Mouse (Mus musculus) left cerebral cortex, postnatal 36 days (tissue): ENCODE measurements around the gene Ano7. TPM values are rescaled to one million over a fixed set of nuclear protein-coding genes. Genes with fewer than 3 reads are reported as not detected.

ENCODE experiments used
- DNase-seq, 2 experiments: peaks; one replicate each; pipeline ENCODE4 v3.0.0; 2021 to 2022; ENCODE audit warnings: low spot score in 2 of 2, mixed read lengths in 1 of 2
- intact Hi-C: fragments of 180-260 bp; cut with DNase I; formaldehyde crosslinking; loops from one replicate; pipeline ENCODE4 v1.15.1; 2025
- total RNA-seq, 2 experiments: library from RNA; stranded (reverse); gene quantifications; 2 replicates each; pipeline ENCODE4 v1.2.3; 2021

Ano7 gene
- under 1 TPM; 0.15 to 0.20 TPM for total RNA-seq

DNA sequence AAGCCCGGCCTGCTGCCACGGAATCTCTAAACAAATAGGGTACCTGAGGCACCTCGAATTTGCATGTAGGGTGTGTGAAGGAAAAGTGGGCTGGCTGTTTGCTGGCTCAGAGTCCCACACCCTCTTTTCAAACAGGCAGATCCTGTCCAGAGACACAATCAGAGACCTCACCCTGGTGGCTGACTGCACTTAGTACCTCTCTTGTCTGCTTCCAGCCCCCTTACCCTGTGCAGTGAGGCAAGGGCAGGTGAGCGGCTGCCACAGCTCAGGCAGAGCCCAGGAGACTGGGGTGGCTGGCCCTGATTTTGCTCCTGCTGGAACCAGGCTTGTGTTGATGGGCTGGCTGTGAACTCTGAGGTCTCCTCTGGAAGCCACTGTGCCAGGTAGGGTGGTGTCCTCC lies at the start of gene Ano7:
Gene Ano7, plus strand, starts transcription at position 266 of the 400 bp plus-strand sequence.
- intact Hi-C loops, result no loop called here
- no peak for DNase-seq

DNA sequence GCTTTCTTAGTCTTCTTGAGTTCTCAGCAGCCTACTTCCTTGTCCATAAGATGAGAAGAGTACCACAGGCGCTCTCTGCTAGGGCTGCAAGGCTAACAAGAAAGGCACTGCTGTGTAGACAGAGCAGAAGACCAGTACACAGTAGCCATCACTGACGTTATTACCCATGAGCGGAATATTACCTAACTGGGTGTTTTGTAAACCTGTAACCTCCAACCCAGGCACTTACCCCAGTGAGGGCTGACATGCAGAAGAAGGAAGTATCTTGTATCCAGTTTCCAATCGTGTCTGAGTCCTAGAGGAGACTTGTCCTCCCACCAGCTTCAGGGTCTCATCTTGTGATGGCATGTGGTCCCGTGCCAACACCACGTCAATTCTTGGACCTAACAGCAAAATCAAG lies 49.8 kb upstream of the Ano7 start:
- intact Hi-C loops, result no loop called here
- DNase-seq, result no peak

DNA sequence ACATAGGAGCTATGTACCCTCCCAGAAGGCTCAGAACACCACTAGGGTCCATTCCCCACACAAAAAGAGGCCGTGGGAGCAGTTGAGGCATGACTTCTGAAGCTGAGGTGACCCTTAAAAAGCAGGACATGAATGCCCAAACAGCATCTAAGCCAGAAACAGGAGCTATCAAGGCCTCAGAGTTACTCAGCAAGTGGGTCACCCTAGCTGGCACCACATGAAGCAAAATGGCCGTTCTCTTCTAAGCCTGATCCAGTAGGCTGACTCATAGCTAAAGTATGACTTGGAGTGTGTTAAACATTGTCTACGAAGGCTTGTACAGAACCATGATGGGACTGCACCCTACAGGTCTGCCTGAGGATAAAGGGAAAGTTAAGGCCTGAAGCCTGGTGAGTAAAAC lies 47.3 kb upstream of the Ano7 start:
- intact Hi-C loops, result no loop called here
- no peak for DNase-seq

DNA sequence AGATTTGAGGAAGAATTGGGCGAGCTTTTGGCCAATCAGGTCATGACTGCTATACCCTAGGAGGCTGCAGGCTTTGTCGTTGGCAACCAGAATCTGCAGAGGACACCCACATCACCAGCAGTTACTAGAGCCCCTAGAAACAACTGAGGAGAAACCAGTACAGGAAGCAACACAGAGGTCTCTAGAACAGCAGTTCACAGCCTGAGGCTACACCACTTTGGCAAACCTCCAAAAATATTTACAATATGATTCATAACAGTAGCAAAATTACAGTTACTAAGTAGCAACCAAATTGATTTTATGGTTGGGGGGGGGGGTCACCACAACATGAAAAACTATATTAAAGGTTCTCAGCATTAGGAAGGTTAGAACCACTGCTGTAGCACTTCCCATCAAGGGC lies 39.1 kb upstream of the Ano7 start:
- intact Hi-C loops, result no loop called here
- DNase-seq, result no peak

DNA sequence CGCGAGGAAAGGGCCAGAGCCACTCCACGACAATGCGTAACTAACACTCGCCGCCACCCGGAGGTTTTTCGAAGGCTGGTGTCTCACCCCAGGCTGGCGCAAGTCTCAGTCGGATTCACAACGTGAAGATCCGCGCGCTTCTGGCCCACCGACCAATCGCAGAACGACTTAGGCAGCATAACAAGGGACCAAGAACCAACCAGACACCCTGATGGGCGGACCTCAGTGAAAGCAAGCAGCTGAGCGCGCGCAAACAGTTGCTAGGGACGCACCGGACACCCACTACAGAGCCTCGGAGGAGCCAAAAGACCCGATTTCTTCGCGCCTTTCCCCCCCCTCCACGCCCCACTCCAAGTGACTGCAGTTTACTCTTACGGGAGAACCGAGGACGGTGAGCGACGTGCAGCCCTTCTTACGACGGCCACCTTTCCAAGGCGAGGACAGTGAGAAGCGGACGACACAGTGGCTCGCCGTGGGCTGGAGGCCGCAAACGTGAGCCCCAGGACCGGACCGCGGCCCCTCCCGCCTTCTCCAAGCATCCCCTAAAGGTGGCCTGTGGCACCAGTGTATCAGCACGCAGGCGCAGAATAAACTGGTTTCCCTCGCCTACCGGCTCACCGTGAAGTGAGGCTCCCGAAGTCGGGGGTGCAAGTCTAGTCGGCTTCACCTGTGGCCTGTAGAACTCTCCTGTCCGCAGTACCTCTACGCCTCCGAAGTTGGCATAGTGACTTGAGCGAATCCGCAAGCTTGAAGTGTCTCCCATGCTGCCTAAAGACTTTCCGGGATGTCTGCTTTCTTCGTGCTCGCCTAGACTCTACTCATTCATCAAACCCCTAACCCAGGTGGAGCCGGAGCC lies 30.9 kb upstream of the Ano7 start, which contains the start of the genes Ppp1r7 and Pask:
Gene Ppp1r7, plus strand, starts transcription at position 207 of the 856 bp plus-strand sequence.
Gene Pask, minus strand, starts transcription at position 835 of the 856 bp plus-strand sequence.
- DNase-seq, result peak; percentile 92 to 94
- intact Hi-C loops, result loop anchor here (5.0 to 10.0 kb wide), 3 partner anchors 132 to 172 kb away; partner anchors contain the start of genes Farp2 and Hdlbp

DNA sequence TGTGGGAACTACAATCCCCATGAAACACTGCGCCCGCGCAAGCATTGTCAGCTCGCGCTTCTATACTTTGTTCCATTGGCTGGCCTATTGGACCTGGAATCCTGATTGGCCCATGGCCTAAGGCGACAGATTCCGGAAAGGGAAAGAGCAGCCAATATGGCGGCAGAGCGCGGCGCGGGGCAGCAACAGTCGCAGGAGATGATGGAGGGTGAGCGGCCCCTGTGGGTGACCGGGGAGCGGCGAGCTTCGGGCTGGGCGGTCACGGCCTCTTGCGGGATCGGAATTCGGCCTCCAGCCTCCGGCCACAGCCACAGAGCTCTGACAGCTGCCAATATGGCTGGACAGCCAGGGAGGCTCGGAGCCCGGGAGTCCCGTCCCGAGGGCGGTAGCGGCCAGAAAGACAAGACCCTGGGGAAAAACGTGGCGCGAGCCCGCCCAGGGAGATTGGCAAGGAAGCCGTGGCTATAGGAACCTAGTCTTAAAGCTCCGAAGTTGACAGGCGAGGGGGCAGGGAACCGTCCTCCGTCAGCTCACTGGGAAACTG lies 30.2 kb upstream of the Ano7 start:
- intact Hi-C loops, result loop anchor here (5.0 to 10.0 kb wide), 3 partner anchors 131 to 171 kb away; partner anchors contain the start of genes Farp2 and Hdlbp
- DNase-seq, result peak; percentile 93 to 94

DNA sequence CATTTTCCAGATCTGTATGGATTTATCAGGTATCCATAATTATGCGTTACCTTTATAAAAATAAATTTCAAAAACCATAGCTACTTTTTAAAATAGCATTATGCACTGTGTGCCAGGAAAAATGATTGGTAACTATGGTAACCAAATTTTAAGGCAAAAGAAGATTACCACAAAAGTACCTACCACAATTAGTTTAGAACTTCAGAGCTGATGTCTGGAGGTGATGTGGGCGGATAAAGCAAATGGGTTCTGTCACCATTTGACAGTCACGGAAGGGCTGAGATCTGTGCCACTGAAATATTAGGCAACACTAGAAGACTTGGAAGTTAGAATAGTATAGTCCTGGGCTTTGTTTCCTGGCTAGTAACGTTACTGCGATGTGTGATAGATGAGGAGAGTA lies 26.6 kb upstream of the Ano7 start:
- intact Hi-C loops, result loop anchor here (10.0 kb wide), 2 partner anchors 128 to 168 kb away; partner anchors contain the start of genes Farp2 and Hdlbp

DNA sequence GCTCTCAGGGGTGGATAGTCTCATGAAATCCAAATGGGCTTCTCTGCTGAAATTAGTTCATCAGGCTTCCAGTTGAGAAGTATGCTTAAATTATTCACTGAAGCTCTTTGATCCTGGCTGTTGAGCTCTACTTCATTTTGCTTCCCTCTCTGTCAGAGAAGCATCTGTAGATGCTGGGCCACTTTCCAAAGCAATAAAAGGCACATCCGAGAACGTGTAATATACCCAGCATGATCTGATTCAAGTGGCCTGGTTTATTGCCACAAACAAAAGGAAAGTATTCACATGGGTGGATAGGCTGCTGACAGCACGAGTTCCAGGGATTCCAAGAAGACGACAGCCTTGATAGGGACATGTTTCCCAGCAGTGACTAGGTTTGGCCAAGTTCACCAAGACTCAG lies 24.0 kb upstream of the Ano7 start:
- DNase-seq, result no peak
- intact Hi-C loops, result loop anchor here (10.0 kb wide), 2 partner anchors 125 to 165 kb away; partner anchors contain the start of genes Farp2 and Hdlbp

More for the DNA sequence above, 26.6 kb upstream of the Ano7 start:
- DNase-seq, result no peak

DNA sequence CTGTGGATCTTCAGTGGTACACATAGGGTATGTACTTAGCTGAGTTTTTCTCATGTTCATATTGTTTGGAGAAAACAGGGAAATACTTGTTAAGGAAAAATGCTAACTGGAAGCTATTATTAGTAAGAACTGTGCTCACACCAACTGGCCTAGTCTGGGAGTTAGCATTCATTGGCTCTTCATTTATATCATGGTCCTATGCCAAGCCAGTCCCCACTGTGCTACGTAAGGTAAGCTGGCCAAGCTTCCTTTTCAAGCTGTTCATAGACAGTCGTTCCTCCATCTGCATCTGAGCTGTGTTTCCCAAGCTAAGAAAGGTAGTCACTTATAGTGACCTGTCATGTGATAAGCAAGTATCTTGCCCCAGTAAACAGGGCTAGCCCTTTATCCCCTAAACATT lies 21.0 kb upstream of the Ano7 start:
- DNase-seq, result peak in 1 of 2 experiments; percentile 13
- intact Hi-C loops, result no loop called here

DNA sequence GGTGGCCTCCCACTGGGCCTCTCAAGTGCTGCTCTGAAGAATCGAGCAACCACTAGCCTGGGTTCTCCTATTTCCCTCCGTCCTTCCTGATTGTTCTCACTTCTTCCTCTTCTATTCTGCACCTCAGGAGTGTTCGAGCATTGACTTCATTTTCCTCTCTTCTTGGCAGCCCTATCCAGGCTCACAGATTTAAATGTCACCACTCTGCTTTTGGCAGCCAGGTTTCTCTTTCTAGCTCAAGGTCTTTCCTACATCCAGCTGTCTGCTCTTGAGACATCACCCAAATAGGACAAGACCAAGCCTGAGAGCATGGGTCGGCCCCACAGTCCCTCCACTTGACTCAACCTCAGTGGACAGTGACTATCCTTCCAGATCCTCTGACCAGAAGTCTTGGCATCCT lies 11.1 kb upstream of the Ano7 start:
- DNase-seq, result no peak
- intact Hi-C loops, result no loop called here

DNA sequence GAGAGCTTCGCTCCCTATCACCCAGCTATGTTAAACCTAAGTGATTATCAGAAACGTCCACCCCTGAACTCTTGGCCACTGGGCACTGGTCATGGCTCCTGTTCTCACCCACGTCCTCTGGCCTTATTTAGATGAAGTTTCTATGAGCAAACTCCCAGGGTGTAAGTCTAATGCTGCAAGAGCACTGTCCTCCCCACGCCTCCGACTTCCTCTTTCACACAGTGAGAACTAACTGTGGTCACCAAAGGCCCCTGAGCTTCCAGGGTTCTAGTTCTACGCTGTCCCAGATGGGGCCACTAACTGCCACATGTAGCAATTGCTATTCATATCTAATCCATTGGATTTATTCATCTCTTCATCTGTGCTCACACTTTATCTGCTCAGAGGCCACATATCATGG lies 8.1 kb upstream of the Ano7 start:
- DNase-seq, result no peak
- intact Hi-C loops, result no loop called here

DNA sequence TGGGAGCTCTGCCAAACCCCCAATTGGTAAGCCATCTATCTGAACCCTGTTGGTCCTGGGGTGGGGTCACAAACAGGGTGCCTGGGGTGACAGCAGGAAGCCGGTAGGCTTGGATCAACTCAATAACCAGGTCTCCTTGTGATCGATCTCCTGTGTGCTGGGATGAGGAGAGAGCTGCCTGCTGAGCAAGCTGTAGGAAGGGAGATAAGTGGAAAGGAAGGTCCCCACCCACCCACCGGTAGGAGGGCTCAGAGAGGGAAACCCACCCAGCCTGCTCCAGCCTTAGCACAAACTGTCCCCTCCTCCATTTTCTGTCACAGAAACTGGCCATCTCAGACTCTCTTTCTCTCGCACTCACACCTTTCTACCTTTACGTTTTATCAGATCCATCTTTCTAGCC lies 3.6 kb downstream of the Ano7 start:
- no peak for DNase-seq
- intact Hi-C loops, result no loop called here

DNA sequence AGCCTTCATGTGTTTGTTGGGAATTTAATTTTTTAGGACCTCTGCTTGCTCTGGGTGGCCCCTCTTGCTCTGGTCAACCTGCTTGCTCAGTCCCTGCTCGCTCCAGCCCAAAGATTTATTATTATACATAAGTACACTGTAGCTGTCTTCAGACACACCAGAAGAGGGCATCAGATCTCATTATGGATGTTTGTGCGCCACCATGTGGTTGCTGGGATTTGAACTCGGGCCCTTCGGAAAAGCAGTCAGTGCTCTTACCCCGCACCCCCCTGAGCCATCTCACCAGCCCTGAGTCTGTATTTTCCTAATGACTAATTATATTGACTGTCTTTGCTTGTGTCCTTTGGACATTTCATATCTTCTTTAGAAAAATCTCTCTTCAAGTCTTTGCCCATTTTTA lies 5.4 kb downstream of the Ano7 start:
- intact Hi-C loops, result no loop called here
- no peak for DNase-seq

DNA sequence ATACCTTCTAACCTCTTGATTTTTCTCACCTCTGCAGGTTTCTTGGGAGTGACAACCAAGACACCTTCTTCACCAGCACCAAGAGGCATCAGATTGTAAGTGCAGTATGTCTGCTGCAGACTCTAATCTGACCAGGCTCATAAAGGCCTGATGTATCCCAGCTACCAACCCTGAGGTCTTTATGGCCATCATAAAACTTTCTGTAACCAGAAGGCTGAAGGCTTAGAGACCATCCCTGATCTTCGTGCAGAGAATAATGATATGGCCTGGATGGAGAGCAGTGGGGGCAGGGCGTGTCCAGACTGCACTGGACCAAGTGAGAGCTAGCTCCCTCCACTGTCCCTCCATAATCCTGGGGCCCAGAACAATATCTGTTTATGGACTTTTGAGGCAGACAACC lies 13.5 kb downstream of the Ano7 start:
- intact Hi-C loops, result no loop called here
- no peak for DNase-seq

DNA sequence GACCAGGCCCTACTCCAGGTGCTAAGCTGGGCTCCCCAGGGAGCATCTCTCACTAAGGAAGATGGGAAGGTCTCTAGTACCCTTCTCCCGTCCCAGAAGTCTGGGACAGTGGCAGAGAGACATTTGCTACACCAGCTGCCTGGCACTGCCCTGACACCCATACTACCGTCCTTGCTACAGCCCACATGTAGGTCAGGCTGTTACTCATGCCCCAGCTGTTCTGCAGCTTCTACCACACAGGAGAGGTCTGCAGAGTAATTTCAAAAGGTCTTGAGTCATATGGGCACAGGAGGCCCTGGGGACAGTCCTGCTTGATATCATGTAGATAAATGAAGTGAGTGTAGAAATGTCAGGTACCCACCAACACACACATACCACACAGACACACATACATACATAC lies 15.2 kb downstream of the Ano7 start:
- DNase-seq, result no peak
- intact Hi-C loops, result no loop called here

DNA sequence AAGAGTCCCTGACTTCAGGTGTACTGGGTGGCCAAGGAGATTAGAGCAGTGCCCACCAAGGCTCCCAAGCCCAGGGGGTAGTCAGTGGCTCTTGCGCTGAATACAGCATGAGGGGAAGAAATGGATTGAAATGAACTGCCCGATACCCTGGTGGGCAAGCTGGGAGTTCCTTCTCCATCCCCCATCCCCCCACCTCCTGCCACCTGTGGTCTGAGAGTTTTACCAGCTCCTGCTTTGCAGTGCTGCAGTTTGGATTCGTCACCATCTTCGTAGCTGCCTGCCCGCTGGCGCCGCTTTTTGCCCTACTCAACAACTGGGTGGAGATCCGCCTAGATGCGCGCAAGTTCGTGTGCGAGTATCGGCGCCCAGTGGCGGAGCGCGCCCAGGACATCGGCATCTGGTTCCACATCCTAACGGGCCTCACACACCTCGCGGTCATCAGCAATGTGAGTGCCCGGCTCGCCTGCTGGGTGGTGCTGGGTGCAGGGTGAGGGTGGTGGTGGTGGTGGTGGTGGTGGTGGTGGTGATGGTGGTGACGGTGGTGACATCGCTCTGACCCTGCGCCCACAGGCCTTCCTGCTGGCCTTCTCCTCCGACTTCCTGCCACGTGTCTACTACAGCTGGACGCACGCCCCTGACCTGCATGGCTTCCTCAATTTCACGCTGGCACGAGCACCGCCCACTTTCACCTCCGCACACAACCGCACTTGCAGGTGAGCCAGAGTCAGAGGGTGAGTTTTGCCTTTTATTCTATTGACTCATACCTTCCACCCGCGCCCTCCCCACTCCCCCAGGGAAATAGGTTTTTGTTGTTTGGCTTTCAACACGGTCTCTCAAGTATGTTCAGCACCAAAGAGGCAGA lies 27.7 kb downstream of the Ano7 start:
- intact Hi-C loops, result no loop called here
- no peak for DNase-seq

DNA sequence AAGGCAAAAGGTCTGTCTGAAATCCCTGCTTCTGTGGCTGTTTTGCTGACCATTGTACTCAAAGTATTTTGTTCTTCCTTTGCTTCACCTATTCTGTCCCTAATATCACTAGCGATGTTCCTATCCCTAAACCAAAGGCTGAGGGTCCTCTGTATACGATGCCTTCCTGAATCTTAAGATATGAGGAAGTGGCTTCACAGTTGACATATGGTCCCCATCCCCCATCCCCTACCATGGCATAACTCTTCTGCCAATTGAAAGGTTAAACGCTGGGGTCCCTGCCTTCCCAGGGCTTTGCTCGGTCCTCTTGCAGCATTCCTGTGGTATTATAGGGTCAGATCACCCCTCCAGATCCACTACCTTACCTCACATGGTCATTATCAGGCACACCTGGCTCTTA lies 29.7 kb downstream of the Ano7 start:
- DNase-seq, result no peak
- intact Hi-C loops, result no loop called here

DNA sequence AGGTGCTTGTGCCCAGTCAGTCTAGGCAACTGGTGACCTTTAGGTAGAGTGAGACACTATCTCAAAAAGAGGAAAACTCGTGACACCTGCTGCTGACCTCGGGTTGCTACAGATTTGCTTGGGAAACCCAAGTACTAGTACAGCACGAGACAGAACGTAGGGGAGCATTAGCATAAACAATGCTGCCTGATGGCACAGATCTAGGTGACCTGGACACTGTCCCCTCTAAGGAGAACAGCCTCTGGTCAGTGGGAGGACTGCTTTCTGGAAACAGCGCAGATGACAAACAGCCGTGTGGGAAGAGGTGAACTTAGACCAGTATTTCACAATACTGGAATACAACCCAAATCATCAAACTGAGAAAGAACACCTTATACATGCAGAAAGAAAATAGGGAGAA lies 58.4 kb downstream of the Ano7 start:
- intact Hi-C loops, result no loop called here
- DNase-seq, result no peak

DNA sequence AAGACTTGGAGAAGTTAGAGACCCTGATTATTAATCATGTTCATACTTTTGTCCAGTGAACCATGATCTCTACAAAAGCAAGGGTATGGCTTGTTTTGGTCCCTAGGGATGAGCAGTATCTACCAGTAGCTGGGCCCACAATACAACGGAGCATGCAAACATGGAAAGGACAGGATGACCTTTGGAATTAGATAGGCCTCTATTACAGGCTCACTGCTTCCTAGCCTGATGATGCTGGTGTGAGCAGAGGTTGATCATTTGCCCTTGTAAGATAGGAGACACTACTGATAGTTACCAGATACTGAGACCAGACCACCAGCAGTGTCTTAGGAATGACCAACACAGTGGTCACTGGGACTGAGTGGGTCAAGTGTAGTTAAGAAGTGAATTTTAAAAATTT lies 65.6 kb downstream of the Ano7 start:
- intact Hi-C loops, result no loop called here

More for the DNA sequence above, 65.6 kb downstream of the Ano7 start:
- no peak for DNase-seq
